Mouse (Mus musculus): ENCODE measurements around the gene Scamp5.

- TF ChIP-seq CTCF (IDR thresholded peaks at IDR 0.05; ENCODE audit: control insufficient read depth, insufficient read depth, low read length), result no peak
- no peak for TF ChIP-seq POLR2A (IDR thresholded peaks at IDR 0.05; ENCODE audit: borderline replicate concordance, control insufficient read depth, low read depth, low read length)
These were observed 46.2 kb downstream of the Scamp5 start for GRCm38 (mm10) chr9:57421688-57422111.
